Mouse (Mus musculus): ENCODE data around the gene Gclm. TPM values are rescaled to one million over a fixed set of nuclear protein-coding genes. Genes with fewer than 3 reads are reported as not detected.

The Gclm gene
- total RNA-seq, 2 experiments from 2014 or later = 24.6 to 31.9 TPM

GRCm38 (mm10) chr3:122292300-122293222 is 47.2 kb downstream of the Gclm start:
- peak; percentile 95 for DNase-seq (ENCODE audit: low spot score)

GRCm38 (mm10) chr3:122293223-122293953 is 48.0 kb downstream of the Gclm start:
- DNase-seq (ENCODE audit: low spot score) = peak; percentile 24

GRCm38 (mm10) chr3:122293954-122294850 is 48.8 kb downstream of the Gclm start, which contains the start of gene Bcar3:
Bcar3 (plus strand) TSS chr3:122294136.
- peak; percentile 90 for DNase-seq (ENCODE audit: low spot score)

DNA sequence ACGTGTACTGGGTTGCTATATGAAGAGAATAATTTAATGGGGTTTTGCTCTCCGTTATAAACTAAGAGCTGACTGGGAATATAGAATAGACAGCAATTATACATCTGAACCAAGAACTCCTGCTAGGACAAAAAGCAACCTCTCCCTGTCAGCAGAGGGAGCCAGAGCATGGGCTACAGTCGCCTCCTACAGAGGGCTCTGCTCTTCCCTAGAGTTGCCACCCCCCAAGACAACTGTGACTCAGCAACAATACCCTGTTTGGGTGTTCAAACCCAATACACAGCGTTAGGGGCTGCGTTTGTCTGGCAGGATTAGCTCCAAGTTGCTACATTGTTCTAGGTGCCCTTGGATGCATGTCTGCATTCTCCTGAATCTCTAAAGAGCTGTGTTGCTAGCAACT is 50.2 kb downstream of the Gclm start:
- DNase-seq (ENCODE audit: low spot score) = peak; percentile 30

GRCm38 (mm10) chr3:122296979-122297378 is 51.6 kb downstream of the Gclm start:
- DNase-seq (ENCODE audit: low spot score) = no peak

- peak; percentile 20 for DNase-seq (ENCODE audit: low spot score)
Measured at GRCm38 (mm10) chr3:122300983-122301919, 55.9 kb downstream of the Gclm start.

DNA sequence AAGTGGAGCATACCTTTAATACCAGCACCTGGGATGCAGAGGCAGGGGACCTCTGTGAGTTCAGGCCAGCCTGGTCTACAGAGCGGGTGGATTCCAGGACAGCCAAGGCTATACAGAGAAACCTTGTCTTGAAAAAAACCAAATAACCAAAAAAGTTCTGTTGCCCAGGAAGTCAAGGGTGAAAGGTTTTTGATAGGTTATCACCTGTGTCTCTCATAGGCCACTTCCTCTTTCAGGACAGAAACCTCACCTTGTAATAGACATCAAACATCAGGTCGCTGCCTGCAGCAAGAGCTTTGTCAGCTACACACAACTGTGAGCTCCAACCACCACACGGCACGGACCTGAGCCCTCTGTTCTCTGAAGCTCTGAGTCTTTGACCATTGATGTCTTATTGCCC is 59.2 kb downstream of the Gclm start:
- no peak for DNase-seq (ENCODE audit: low spot score)

GRCm38 (mm10) chr3:122307894-122308671 is 62.7 kb downstream of the Gclm start:
- DNase-seq (ENCODE audit: low spot score) = no peak

DNA sequence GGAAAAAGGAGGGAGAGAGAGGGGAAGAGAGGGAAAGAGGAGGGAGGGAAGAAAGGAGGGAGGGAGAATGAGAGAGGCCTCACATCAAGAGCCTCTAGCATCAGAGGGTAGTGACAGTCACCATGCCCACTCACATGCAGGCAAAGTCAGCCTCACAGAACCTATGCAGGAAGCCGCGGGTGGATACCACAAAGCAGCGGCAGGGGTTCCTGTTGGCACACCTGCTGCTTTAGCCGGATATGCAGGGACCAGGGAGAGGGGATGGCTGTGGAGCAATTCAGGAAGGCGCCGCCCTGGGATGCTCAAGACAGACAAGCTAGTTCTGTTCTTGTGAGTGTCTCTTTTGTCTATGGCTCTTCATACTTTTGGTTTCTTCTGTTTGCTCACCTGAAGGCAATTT is 63.6 kb downstream of the Gclm start:
- no peak for DNase-seq (ENCODE audit: low spot score)

DNA sequence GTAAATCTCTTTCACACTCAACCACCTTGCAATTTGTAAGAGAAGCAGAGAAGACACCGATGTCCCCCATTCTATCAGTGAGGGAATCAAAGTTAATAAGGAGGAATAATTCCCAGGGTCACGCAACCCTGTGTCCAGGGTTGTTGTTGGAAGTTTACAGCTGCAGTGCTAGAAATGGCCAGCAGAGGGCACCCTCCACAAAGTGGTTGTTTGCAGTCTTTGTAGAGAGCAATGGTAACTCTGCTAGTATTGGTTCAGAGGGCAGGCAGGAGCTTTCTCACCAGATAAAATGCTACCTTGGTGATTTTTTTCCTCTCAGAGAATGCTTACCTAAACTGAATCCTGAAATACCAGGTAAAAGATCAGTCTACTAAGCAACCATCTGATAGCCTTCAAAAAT is 66.7 kb downstream of the Gclm start:
- peak; percentile 84 for DNase-seq (ENCODE audit: low spot score)

GRCm38 (mm10) chr3:122312936-122313629 is 67.7 kb downstream of the Gclm start:
- no peak for DNase-seq (ENCODE audit: low spot score)

DNA sequence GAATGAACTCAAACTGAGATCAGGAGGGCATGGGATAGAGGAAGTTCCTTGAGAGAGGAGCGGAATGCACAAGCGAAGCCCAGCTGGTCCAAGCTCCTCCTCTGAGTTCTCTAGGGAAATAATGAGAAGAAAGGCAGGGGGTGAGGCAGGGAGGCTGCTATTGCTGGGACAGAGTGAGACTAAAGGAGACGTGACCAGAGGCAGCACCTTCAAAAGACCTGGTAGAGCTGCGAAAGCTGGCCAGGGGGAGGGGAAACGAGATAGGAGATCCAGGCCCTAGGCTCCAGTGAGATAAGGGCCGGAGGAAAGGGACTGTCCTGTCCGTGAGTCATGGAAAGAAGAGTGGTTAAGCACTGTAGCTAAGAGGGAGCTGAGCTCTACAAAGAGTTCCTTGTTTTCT is 68.6 kb downstream of the Gclm start:
- no peak for DNase-seq (ENCODE audit: low spot score)

- no peak for DNase-seq (ENCODE audit: low spot score)
Measured at GRCm38 (mm10) chr3:122316621-122317020, 71.3 kb downstream of the Gclm start.

GRCm38 (mm10) chr3:122317339-122317738 is 72.0 kb downstream of the Gclm start:
- no peak for DNase-seq (ENCODE audit: low spot score)

Small RNA genes within 50 kb of the gene (microRNA-seq; reads per million reads assigned to microRNA genes)
- gene Gm22903 = not detected
- 1.7 reads per million for gene Mir760

Other genes with a start within 250 kb of the Gclm start
- under 1 TPM; 0.53 to 0.62 TPM for gene Abca4, start 201.1 kb upstream of the Gclm start, total RNA-seq (2021)
- gene Dnttip2, start 28.8 kb downstream of the Gclm start, total RNA-seq (2021) = 10 to 100 TPM; 27.2 to 28.4 TPM
- 1 to 10 TPM; 3.0 to 8.3 TPM for gene Bcar3, start 48.6 kb downstream of the Gclm start, total RNA-seq (2021)

Measured in gastrocnemius, adult 18-20 months (tissue).